Mouse (Mus musculus) erythroblast, adult 5-6 weeks (primary cell): Measurements from ENCODE around the gene Rad51b. TPM values are rescaled to one million over a fixed set of nuclear protein-coding genes. Genes with fewer than 3 reads are reported as not detected.

Experiments used
- ATAC-seq: replicated peaks from 2 replicates; pipeline ENCODE4 v1.8.0; 2016; ENCODE audit warnings: moderate number of reproducible peaks, mild to moderate bottlenecking, moderate TSS enrichment, inconsistent platforms; ENCODE audit not compliant: poor library complexity, low FRiP score, severe bottlenecking
- total RNA-seq, 2 experiments: library from RNA; stranded (forward) in 1 of 2; stranded (reverse) in 1 of 2; fragments of 150-400 nt in 1 of 2; fragments of 200-764, 138-1000 nt in 1 of 2; gene quantifications; 2 replicates each; pipeline versions ENCODE4 v1.2.3 to v1.2.4; 2015 to 2017; ENCODE audit warnings: low replicate concordance in 2 of 2

The Rad51b gene
- total RNA-seq, 2 experiments from 2014 or later, result 3.5 to 4.2 TPM

DNA sequence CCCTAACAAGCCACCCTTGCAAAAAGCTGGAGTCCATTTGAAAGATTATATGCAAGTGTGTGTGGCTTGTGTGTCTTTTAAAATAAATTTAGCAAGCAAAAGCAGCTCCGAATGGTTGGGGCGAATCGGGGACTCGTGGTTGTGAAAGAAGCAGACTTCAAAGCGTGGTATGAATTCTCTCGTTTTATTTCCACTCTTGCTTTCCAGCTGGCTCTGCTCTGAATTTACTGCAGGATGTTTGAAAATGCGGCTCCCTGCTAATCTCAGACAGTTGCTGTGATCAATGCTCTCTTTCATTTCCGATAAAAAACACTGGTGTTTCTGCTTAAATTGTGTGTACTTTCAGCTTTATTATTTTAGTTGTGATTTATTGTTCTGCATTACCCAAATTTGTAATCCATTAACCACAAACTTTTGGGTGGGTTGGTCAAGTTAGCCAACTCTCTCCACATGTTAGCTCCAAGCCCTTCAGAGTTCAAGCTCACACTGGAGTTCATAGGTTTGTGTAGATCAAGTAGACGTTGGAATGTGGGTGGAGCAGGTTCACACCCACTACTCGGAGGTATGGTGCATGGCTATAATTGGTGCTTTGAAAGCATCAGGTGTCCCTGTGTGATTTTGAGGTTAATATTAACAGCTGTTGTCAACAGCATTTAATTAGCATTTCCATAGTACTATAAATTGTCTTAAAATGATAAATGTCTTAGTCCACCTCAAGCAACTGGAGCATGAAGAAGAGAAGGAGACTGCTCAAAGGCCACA, 366.2 kb downstream of the Rad51b start:
- ATAC-seq, result no peak

DNA sequence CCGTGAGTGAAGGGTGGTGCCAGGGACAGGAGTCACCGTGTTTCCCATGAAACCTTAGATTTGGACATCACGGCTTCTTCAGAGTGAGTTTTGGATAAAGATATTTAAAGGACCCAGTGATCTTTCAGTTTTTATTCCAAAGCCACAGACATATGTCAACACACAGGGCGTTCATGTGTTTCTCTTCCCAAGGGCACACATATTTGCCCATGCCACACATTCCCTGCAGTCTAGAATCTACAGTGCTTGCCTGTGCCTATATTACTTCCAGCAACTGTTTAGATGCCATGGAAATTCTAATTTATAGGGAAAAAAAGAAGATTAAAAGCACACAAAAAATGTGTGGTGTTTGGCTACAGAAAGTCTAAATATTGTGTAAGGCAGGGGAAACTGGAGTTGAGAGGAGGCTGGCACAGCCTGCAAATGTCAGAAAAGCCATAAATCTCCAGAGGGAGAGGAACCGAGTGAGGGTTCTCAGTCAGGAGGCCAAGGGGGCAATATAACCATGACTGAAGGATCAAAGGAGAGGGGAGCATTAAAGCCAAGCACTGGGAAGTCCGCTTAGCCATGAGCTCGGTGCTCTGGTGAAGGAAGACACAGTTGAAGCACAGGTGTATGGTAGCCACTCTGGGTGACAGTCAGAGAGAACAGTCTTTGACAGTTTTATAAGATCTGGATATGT, 367.0 kb downstream of the Rad51b start:
- ATAC-seq, result no peak

DNA sequence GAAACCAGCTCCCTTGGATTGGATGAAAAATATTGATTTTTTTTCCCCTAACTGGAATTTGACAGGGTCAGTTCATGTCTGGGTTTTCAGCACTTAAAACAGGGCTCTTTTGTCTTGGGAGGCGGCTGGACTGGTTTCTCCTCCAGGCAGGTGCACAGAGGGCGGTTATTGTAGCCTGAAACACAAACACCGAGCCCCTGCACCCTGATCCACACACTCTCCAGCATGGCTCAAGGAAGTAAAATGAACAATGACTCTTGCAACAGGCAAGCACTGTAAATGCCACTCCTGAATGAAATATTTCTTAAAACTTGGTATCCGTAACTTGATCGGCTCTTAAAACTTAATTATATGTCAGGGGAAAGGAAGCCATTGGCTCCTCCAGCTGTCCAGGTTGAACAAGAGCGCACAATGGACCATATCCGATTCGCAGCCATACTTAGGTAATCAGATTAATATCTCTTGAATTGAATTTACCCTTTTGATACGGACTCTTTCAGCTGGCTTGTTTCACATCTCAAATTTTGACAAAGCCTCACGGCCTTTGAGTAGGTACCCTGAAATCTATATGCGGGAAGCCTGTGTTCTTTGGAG, 377.9 kb downstream of the Rad51b start:
- no peak for ATAC-seq

GRCm38 (mm10) chr12:79675440-79676176, 378.5 kb downstream of the Rad51b start:
- ATAC-seq, result no peak

DNA sequence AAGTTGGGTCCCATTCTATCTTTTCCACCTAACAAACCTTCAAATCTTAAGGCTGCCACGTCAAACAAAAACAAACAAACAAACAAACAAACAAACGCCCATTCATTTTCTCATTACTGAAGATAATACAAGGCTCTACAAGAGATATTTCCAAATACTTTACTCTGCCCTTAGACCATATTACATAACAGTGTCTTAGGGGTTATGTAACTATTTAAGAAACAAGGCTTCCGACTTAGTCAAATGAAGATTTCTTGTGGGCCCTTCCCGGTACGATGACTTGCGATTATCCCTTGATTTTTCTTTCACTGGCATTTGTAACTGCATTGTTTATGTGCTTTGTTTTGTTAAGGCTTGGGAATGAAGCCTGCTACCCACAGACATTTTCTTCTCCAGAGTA, 379.2 kb downstream of the Rad51b start:
- no peak for ATAC-seq

DNA sequence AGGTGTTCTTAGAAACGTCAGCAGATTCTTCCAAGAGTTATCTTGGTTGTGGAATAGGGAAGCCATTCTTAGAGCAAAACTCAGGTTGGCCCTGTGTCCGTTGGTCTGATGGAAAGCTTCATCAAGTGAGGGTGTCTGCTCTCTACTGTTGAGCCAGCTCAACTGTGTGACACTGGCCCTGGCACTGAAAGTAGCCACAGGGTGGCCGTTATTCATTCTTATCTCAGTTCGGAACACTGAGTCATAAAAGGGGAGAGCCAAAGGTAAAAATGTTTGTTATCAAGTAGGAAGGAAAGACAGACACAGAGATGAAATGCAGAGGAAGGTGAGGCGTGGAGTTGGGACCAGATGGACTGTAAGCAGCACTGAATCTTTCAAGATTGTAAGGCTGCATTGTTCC, 379.8 kb downstream of the Rad51b start:
- no peak for ATAC-seq

- no peak for ATAC-seq
Observed at GRCm38 (mm10) chr12:79679251-79679901, 382.3 kb downstream of the Rad51b start.

DNA sequence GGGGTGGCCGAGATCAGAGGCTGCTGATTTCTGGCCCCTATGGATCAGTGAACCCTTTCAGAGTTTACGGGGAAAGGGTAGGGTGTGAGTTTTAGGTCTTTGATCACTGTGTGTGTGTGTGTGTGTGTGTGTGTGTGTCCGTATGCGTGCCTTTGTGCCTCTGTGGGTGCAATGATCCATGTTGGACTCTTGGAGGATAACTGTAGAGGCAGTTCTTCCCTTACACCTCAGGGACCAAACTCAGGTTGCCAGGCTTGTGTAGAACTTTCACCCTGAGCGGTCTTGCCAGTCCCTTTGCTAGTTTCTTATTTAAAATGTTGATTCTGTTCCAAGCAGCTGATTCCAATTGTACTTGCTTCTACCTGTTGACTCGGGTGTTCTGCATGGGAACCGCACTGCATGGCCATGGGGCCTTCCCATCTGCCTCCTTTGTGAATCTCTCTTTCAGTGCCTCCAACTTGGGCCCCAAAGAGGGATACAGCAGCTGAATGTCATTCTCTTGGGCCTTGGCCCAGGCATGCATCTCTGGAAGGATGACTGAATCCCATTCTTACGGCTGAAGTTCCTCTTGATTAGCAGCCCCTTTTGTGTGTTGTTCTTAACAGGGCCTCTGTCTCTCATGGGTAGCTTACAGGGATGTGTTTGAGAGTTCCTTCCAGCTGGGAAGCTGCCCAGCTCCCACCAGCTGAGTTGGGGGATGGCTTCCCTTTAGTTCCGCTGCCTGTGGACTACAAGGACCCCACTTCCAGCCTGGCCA, 383.0 kb downstream of the Rad51b start:
- no peak for ATAC-seq

- ATAC-seq, result no peak
Observed at GRCm38 (mm10) chr12:79680698-79681072, 383.6 kb downstream of the Rad51b start.

DNA sequence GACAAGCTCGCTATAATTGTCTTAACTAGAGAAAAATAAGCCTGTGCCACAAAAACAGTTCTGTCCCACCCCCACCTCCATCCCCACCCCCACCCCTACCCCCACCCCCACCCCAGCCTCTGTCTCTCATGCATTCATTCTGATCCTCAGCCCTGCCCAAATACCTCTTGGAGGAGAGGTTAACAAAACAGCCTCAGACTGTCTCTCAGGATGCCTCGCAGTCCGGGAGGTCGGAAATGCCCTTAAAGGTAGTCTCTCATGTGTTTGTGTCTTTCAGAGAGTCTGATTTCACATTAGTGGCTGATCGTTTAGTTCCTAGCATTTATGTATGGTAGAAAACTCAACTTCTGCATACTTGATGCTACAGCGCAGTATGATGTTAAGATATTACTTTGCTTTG, 384.5 kb downstream of the Rad51b start:
- no peak for ATAC-seq

DNA sequence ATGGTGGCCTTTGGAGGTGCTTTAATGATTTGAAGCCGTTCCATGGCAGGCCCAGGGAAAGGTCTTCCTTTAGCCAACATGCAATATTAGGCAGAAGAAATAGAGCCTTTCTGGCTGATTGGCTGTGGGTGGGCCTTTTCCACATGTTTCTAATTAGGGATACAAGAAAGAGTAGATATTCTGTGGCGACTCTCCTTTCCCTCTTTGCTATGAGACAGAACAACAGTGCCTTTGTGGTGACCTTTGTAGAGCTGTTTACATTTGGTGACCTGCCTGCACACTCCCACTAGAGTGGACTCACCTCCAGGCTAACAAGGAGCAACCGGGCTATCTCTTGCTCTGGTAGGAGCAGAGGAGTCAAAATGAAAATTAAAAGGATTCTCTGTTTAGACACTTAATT, 386.3 kb downstream of the Rad51b start:
- no peak for ATAC-seq

DNA sequence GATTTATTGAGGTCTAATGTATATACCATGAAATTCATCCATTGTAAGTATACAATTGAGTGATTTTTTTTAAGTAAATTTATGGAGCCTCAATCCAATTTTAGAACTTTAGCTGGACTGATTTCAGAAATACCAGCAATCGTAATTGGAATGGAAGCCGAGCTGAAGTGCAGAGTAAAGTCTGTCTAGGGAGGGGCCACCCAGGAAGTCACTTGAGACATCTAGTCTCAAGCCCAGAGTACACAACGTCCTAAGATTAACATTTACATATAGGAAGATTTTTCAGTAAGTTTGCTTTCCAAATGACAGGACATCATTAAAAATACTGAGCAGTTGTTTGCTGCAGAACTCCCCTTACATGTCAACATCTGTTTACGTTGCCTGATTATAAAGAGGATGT, 386.7 kb downstream of the Rad51b start:
- ATAC-seq, result no peak

DNA sequence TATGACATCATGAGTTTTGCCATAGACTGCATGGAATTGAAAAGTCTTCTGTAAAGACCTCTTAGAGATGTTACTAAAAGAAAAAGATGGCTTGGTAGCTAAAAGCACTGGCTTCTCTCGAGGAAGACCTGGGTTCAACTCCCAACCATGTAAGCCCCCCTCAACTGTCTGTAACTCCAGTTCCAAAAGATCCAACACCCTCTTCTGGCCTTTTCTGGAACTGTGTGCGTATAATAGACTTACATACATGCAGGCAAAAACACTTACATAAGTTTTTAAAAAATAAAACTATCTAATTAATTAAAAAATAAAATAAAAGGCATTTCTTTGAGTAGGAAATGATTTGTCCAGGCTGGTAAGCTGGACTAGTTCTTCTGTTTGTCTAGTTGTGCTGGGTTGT, 387.3 kb downstream of the Rad51b start:
- ATAC-seq, result no peak

DNA sequence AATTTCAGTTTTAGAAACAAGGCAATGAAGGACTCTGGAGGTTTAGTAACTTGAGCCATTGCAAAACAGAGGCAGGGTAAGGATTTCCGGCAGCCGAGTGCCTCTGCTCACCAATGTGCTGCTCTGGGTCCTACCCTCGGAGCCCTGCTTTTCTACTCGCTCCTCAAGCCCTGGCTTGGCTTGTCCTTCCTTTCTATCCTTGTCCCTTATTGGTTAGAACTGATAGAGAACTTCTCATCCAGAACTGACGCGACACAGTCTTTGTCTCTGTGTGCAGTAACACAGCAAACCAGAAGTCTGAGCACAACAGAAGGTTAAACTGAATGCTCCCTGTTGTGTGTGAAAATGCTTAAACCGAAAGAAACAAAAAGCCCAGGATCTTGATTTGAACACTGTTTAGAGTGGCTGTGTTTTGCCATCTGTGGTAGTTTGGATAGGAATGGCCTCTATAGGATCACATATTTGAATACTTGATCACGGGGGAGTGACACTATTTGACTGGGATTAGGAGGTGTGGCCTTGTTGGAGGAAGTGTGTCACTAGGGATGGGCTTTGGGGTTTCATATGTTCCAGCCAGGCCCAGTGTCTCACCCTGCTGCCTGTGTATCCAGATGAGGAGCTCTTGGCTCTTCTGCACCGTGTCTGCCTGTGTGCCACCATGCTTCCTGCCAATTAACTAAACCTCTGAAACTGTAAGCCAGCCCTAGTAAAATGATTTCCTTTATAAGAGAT, 389.7 kb downstream of the Rad51b start:
- ATAC-seq, result no peak

- no peak for ATAC-seq
Observed at GRCm38 (mm10) chr12:79687683-79688386, 390.8 kb downstream of the Rad51b start.

- ATAC-seq, result no peak
Observed at GRCm38 (mm10) chr12:79689299-79689698, 392.2 kb downstream of the Rad51b start.

GRCm38 (mm10) chr12:79691929-79692862, 395.1 kb downstream of the Rad51b start:
- ATAC-seq, result no peak
